Mouse (Mus musculus): ENCODE measurements at regions not wholly inside any gene's neighbourhood (a gene's known extent, or its start where the extent isn't known, plus 50 kb on each side); places are given as distances from the start of the nearest gene placed in this dataset.

GRCm38 (mm10) chr3:83562026-83562425 is 204.1 kb upstream of the Sfrp2 start:
- H3K27ac ChIP-seq (ENCODE audit: insufficient read depth, low read depth) = no peak overlapping the region
- no peaks in the 10 kb centered on the region for H3K27me3 ChIP-seq (replicated peaks)
- H3K4me3 ChIP-seq (replicated peaks in 1 of 3; ENCODE audit: low read depth in 2 of 3, low read length in 2 of 3, poor library complexity in 1 of 3) = no peak overlapping the region
- no peaks in the 10 kb centered on the region for H3K79me2 ChIP-seq (replicated peaks; ENCODE audit: control insufficient read depth, extremely low read depth, insufficient read depth, poor library complexity, severe bottlenecking)
- DNase-seq (ENCODE audit: extremely low read depth) = no peak
- H3K4me2 ChIP-seq (ENCODE audit: insufficient read depth, low read depth, poor library complexity, severe bottlenecking) = no peak overlapping the region
- dilution Hi-C loops (cut with MboI; ENCODE audit: extremely low pct_ligation_motif_present, extremely low pct_unique_long_range_greater_than_20kb, low sequenced_read_pairs) (no loop called here), in situ Hi-C loops (cut with MboI; ENCODE audit: low pct_ligation_motif_present, low pct_unique_long_range_greater_than_20kb, low sequenced_read_pairs) (no loop called here)
- no peak overlapping the region for H3K9ac ChIP-seq (ENCODE audit: insufficient read depth, low read depth)
- H3K4me1 ChIP-seq (ENCODE audit: control insufficient read depth in 1 of 2, insufficient read depth in 2 of 2) = no peaks in the 10 kb centered on the region
- TF ChIP-seq CHD2 (IDR thresholded peaks at IDR 0.05; ENCODE audit: low read length) = no peak
- TF ChIP-seq IRF4 (IDR thresholded peaks at IDR 0.05; ENCODE audit: low read depth, low read length) = no peak
- no peak for TF ChIP-seq HCFC1 (IDR thresholded peaks at IDR 0.05; ENCODE audit: low read depth, low read length)
- no peak for TF ChIP-seq USF1 (IDR thresholded peaks at IDR 0.05; ENCODE audit: low read depth, low read length)
- no peak for TF ChIP-seq CTCF (conservative IDR thresholded peaks at IDR 0.05 in 1 of 2, IDR thresholded peaks at IDR 0.05 in 1 of 2; ENCODE audit: low read depth in 2 of 2, low read length in 2 of 2)
- no peak for TF ChIP-seq ZKSCAN1 (IDR thresholded peaks at IDR 0.05; ENCODE audit: borderline replicate concordance, low read depth, low read length)
- TF ChIP-seq ZMIZ1 (IDR thresholded peaks at IDR 0.05; ENCODE audit: low read depth, low read length) = no peak
- TF ChIP-seq RAD21 (IDR thresholded peaks at IDR 0.05; ENCODE audit: low read depth, low read length) = no peak
- no peak for TF ChIP-seq ETS1 (conservative IDR thresholded peaks at IDR 0.05; ENCODE audit: low read depth, low read length)
- TF ChIP-seq PAX5 (IDR thresholded peaks at IDR 0.05; ENCODE audit: low read length) = no peak
- TF ChIP-seq MAX (IDR thresholded peaks at IDR 0.05; ENCODE audit: low read length) = no peak
- no peak for TF ChIP-seq SMC3 (IDR thresholded peaks at IDR 0.05; ENCODE audit: low read depth, low read length)
- TF ChIP-seq MAFK (IDR thresholded peaks at IDR 0.05; ENCODE audit: insufficient replicate concordance, low read length) = no peak
- TF ChIP-seq ELF1 (IDR thresholded peaks at IDR 0.05; ENCODE audit: low read depth, low read length) = no peak
- no peak for TF ChIP-seq MXI1 (IDR thresholded peaks at IDR 0.05; ENCODE audit: low read depth, low read length)
- TF ChIP-seq JUN (IDR thresholded peaks at IDR 0.05; ENCODE audit: insufficient read depth, low read depth, low read length) = no peak
- H3K9me3 ChIP-seq (replicated peaks; ENCODE audit: low read length) = no peaks in the 10 kb centered on the region
- H3K36me3 ChIP-seq (replicated peaks in 1 of 2; ENCODE audit: control insufficient read depth in 1 of 2, insufficient read depth in 1 of 2, low read length in 1 of 2) = no peaks in the 10 kb centered on the region

- in situ Hi-C loops (cut with MboI; ENCODE audit: low pct_ligation_motif_present, low pct_unique_long_range_greater_than_20kb, low sequenced_read_pairs) (no loop called here), dilution Hi-C loops (cut with MboI; ENCODE audit: extremely low pct_ligation_motif_present, extremely low pct_unique_long_range_greater_than_20kb, low sequenced_read_pairs) (no loop called here)
- H3K27me3 ChIP-seq (replicated peaks) = no peaks in the 10 kb centered on the region
- H3K9ac ChIP-seq (ENCODE audit: insufficient read depth, low read depth) = no peak overlapping the region
- no peaks in the 10 kb centered on the region for H3K4me1 ChIP-seq (ENCODE audit: control insufficient read depth in 1 of 2, insufficient read depth in 2 of 2)
- no peak overlapping the region for H3K4me2 ChIP-seq (ENCODE audit: insufficient read depth, low read depth, poor library complexity, severe bottlenecking)
- TF ChIP-seq SIN3A (IDR thresholded peaks at IDR 0.05; ENCODE audit: low read length) = no peak
- TF ChIP-seq BHLHE40 (IDR thresholded peaks at IDR 0.05; ENCODE audit: low read depth, low read length) = no peak
- TF ChIP-seq MAFK (IDR thresholded peaks at IDR 0.05; ENCODE audit: insufficient replicate concordance, low read length) = no peak
- no peak for TF ChIP-seq JUND (conservative IDR thresholded peaks at IDR 0.05; ENCODE audit: low read depth, low read length)
- TF ChIP-seq USF2 (conservative IDR thresholded peaks at IDR 0.05; ENCODE audit: low read depth, low read length) = no peak
- TF ChIP-seq RCOR1 (conservative IDR thresholded peaks at IDR 0.05; ENCODE audit: low read depth, low read length) = no peak
- no peak for TF ChIP-seq HCFC1 (IDR thresholded peaks at IDR 0.05; ENCODE audit: low read depth, low read length)
- TF ChIP-seq MAZ (IDR thresholded peaks at IDR 0.05; ENCODE audit: low read depth, low read length) = no peak
- no peak for TF ChIP-seq TBP (conservative IDR thresholded peaks at IDR 0.05; ENCODE audit: low read depth, low read length)
- no peak for TF ChIP-seq EP300 (IDR thresholded peaks at IDR 0.05; ENCODE audit: low read length)
- no peak for TF ChIP-seq CHD1 (IDR thresholded peaks at IDR 0.05; ENCODE audit: low read depth, low read length)
- no peak for TF ChIP-seq E2F4 (IDR thresholded peaks at IDR 0.05; ENCODE audit: insufficient replicate concordance, low read depth, low read length)
- H3K79me2 ChIP-seq (replicated peaks; ENCODE audit: control insufficient read depth, extremely low read depth, insufficient read depth, poor library complexity, severe bottlenecking) = no peaks in the 10 kb centered on the region
- H3K27ac ChIP-seq (ENCODE audit: insufficient read depth, low read depth) = no peak overlapping the region
- H3K4me3 ChIP-seq (replicated peaks in 1 of 3; ENCODE audit: low read depth in 2 of 3, low read length in 2 of 3, poor library complexity in 1 of 3) = no peak overlapping the region
- no peak for DNase-seq (ENCODE audit: extremely low read depth)
- H3K36me3 ChIP-seq (replicated peaks in 1 of 2; ENCODE audit: control insufficient read depth in 1 of 2, insufficient read depth in 1 of 2, low read length in 1 of 2) = no peaks in the 10 kb centered on the region
- H3K9me3 ChIP-seq (replicated peaks; ENCODE audit: low read length) = no peaks in the 10 kb centered on the region
Observed at GRCm38 (mm10) chr3:83575526-83575925, 190.6 kb upstream of the Sfrp2 start.

All from CH12.LX (cell line).